Mouse (Mus musculus): Measurements from ENCODE around the gene Trappc10. TPM values are rescaled to one million over a fixed set of nuclear protein-coding genes. Genes with fewer than 3 reads are reported as not detected.

The Trappc10 gene
- polyA plus RNA-seq, 2 experiments, result 19.0 to 32.4 TPM

DNA sequence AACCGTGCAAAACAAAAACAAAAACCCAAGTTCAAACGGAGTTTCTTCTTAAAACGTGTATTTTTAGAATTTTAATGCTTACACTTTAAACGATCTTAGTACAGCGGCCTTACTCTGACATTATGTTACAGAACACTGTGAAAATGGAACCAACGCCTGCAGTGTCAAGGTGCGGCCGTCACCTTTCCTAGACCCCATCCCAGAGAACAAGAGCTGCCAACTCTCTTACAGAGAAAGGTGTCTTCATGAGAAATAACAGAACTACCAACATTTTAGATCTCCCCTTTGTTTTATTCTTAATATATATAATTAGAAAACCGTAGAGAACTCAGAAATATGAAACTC lies 59.1 kb downstream of the Trappc10 start:
- no peak for TF ChIP-seq POLR2A (IDR thresholded peaks at IDR 0.05; ENCODE audit: borderline replicate concordance, extremely low read depth, insufficient read depth, insufficient read length)
- Histone ChIP-seq H3K4me2 (replicated peaks; ENCODE audit: low read depth, low read length, severe bottlenecking) (peak overlapping the region; percentile 77), H3K9ac (ENCODE audit: low read depth, low read length, severe bottlenecking) (peak overlapping the region; percentile 64), H3K9me3 (ENCODE audit: control insufficient read depth, low read length) (no peaks in the 10 kb centered on the region), H3K4me3 (replicated peaks; ENCODE audit: low read length) (peak overlapping the region; percentile 77), H3K4me1 (ENCODE audit: control insufficient read depth, insufficient read depth, low read length) (peaks cover 9% of the 10 kb centered on the region; the same call in 1 of the 2 replicates), H3K27ac (replicated peaks; ENCODE audit: low read depth, low read length) (peak overlapping the region; percentile 64), H3K27me3 (ENCODE audit: control insufficient read depth, insufficient read depth, low read length) (no peaks in the 10 kb centered on the region), H3K36me3 (ENCODE audit: control insufficient read depth, insufficient read depth, low read length) (peaks cover 56% of the 10 kb centered on the region)
- ATAC-seq (ENCODE audit: low FRiP score, low read depth) (peak; percentile 41), DNase-seq (ENCODE audit: low spot score) (no peak)
- 11% methylated on average over 9 of the region's 9 CpGs for WGBS

DNA sequence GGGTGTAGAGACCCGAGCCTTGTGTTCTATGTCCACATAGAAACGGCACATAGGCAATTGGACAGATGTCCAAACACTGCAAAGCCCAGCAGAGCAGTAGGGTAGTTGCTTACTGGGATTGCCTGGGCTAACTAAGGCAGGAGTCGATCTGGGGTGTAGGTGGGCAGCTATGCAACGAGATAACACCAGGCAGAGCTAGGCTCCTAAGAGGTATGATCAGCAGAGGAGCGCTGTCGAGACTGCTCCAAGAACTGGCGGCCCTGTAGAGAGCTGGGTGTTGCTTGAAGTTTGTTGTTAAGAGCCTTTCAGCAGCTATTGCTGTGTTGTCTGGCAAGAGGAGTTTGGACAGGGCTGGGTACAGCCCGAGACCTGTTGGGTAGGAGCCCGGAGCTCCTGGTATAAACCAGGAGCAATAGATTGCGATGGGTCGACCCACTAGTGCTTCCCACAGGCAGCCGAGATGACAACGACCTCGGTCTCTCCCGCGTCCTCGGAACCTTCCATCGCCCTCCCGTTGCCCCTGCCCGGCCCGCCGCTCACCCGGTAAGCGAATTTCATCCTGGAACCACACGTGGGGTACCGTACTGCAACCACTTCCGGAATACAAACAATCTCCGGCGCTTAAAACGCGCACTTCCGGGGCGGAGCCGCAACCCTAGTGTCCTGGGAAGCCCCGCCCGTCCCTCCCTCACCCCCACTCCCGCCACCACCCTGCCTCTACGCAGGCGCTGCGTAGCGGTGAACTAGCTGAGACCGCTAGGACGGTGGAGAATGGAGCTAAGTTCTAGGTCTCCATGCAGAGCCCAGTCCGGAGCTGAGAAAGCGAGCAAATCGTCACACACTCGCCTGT lies 59.7 kb downstream of the Trappc10 start, which contains the start of gene Pwp2:
TSS of gene Pwp2 (minus strand) at position 619 of the 850 bp plus-strand sequence.
- ATAC-seq (ENCODE audit: low FRiP score, low read depth) (peak; percentile 94), DNase-seq (ENCODE audit: low spot score) (peak; percentile 95)
- 1% methylated on average over 47 of the region's 47 CpGs for WGBS
- H3K4me1 ChIP-seq (ENCODE audit: control insufficient read depth, insufficient read depth, low read length), result peaks cover 9% of the 10 kb centered on the region; the same call in 1 of the 2 replicates
- peak within 1 kb of the TSS; percentile 77 for H3K4me3 ChIP-seq (replicated peaks; ENCODE audit: low read length)
- no peaks in the 10 kb centered on the region for H3K27me3 ChIP-seq (ENCODE audit: control insufficient read depth, insufficient read depth, low read length)
- H3K9ac ChIP-seq (ENCODE audit: low read depth, low read length, severe bottlenecking), result peak within 1 kb of the TSS; percentile 64
- no peaks in the 10 kb centered on the region for H3K9me3 ChIP-seq (ENCODE audit: control insufficient read depth, low read length)
- H3K4me2 ChIP-seq (replicated peaks; ENCODE audit: low read depth, low read length, severe bottlenecking), result peak within 1 kb of the TSS; percentile 77
- peaks cover 56% of the 10 kb centered on the region for H3K36me3 ChIP-seq (ENCODE audit: control insufficient read depth, insufficient read depth, low read length)
- peak within 1 kb of the TSS; percentile 64 for H3K27ac ChIP-seq (replicated peaks; ENCODE audit: low read depth, low read length)
- TF ChIP-seq POLR2A (IDR thresholded peaks at IDR 0.05; ENCODE audit: borderline replicate concordance, extremely low read depth, insufficient read depth, insufficient read length), result peak; percentile 87; the same call in 1 of the 2 replicates

- Histone ChIP-seq H3K27me3 (ENCODE audit: control insufficient read depth, insufficient read depth, low read length) (no peaks in the 10 kb centered on the region), H3K4me2 (replicated peaks; ENCODE audit: low read depth, low read length, severe bottlenecking) (no peak overlapping the region), H3K4me1 (ENCODE audit: control insufficient read depth, insufficient read depth, low read length) (peaks cover 9% of the 10 kb centered on the region; the same call in 1 of the 2 replicates), H3K36me3 (ENCODE audit: control insufficient read depth, insufficient read depth, low read length) (peaks cover 56% of the 10 kb centered on the region), H3K9me3 (ENCODE audit: control insufficient read depth, low read length) (no peaks in the 10 kb centered on the region), H3K4me3 (replicated peaks; ENCODE audit: low read length) (no peak overlapping the region), H3K27ac (replicated peaks; ENCODE audit: low read depth, low read length) (no peak overlapping the region), H3K9ac (ENCODE audit: low read depth, low read length, severe bottlenecking) (no peak overlapping the region)
- 85% methylated on average over 3 of the region's 3 CpGs for WGBS
- no peak for DNase-seq (ENCODE audit: low spot score)
- no peak for TF ChIP-seq POLR2A (IDR thresholded peaks at IDR 0.05; ENCODE audit: borderline replicate concordance, extremely low read depth, insufficient read depth, insufficient read length)
- no peak for ATAC-seq (ENCODE audit: low FRiP score, low read depth)
These were observed 60.9 kb downstream of the Trappc10 start for GRCm38 (mm10) chr10:78183577-78183976.

GRCm38 (mm10) chr10:78182321-78182720 lies 62.1 kb downstream of the Trappc10 start:
- Histone ChIP-seq H3K4me3 (replicated peaks; ENCODE audit: low read length) (no peak overlapping the region), H3K4me1 (ENCODE audit: control insufficient read depth, insufficient read depth, low read length) (peaks cover 9% of the 10 kb centered on the region; the same call in 1 of the 2 replicates), H3K9ac (ENCODE audit: low read depth, low read length, severe bottlenecking) (no peak overlapping the region), H3K27me3 (ENCODE audit: control insufficient read depth, insufficient read depth, low read length) (no peaks in the 10 kb centered on the region), H3K9me3 (ENCODE audit: control insufficient read depth, low read length) (no peaks in the 10 kb centered on the region), H3K27ac (replicated peaks; ENCODE audit: low read depth, low read length) (no peak overlapping the region), H3K36me3 (ENCODE audit: control insufficient read depth, insufficient read depth, low read length) (peaks cover 57% of the 10 kb centered on the region), H3K4me2 (replicated peaks; ENCODE audit: low read depth, low read length, severe bottlenecking) (no peak overlapping the region)
- 93% methylated on average over 17 of the region's 17 CpGs for WGBS
- DNase-seq (ENCODE audit: low spot score) (no peak), ATAC-seq (ENCODE audit: low FRiP score, low read depth) (no peak)
- TF ChIP-seq POLR2A (IDR thresholded peaks at IDR 0.05; ENCODE audit: borderline replicate concordance, extremely low read depth, insufficient read depth, insufficient read length), result no peak

- Histone ChIP-seq H3K36me3 (ENCODE audit: control insufficient read depth, insufficient read depth, low read length) (peaks cover 86% of the 10 kb centered on the region), H3K9ac (ENCODE audit: low read depth, low read length, severe bottlenecking) (no peak overlapping the region), H3K27me3 (ENCODE audit: control insufficient read depth, insufficient read depth, low read length) (no peaks in the 10 kb centered on the region), H3K9me3 (ENCODE audit: control insufficient read depth, low read length) (no peaks in the 10 kb centered on the region), H3K4me2 (replicated peaks; ENCODE audit: low read depth, low read length, severe bottlenecking) (no peak overlapping the region), H3K4me3 (replicated peaks; ENCODE audit: low read length) (no peak overlapping the region), H3K27ac (replicated peaks; ENCODE audit: low read depth, low read length) (no peak overlapping the region), H3K4me1 (ENCODE audit: control insufficient read depth, insufficient read depth, low read length) (no peaks in the 10 kb centered on the region)
- DNase-seq (ENCODE audit: low spot score) (no peak), ATAC-seq (ENCODE audit: low FRiP score, low read depth) (no peak)
- TF ChIP-seq POLR2A (IDR thresholded peaks at IDR 0.05; ENCODE audit: borderline replicate concordance, extremely low read depth, insufficient read depth, insufficient read length), result no peak
- WGBS, result 94% methylated on average over 5 of the region's 5 CpGs
These were observed 70.0 kb downstream of the Trappc10 start for GRCm38 (mm10) chr10:78174474-78174873.

Measured in limb, embryonic 14.5 days (tissue).